Mouse (Mus musculus): ENCODE data around the gene Ambp.

Ambp gene

GRCm38 (mm10) chr4:63129891-63130624 lies 24.5 kb downstream of the Ambp start:
- in situ Hi-C loops (cut with MboI; ENCODE audit: low pct_unique_long_range_greater_than_20kb in 1 of 2, low sequenced_read_pairs in 2 of 2, unreplicated experiment in 1 of 2): no loop called here

- in situ Hi-C loops (cut with MboI; ENCODE audit: low pct_unique_long_range_greater_than_20kb in 1 of 2, low sequenced_read_pairs in 2 of 2, unreplicated experiment in 1 of 2): no loop called here
These were observed 29.6 kb downstream of the Ambp start for GRCm38 (mm10) chr4:63124861-63125466.

GRCm38 (mm10) chr4:63118639-63119437 lies 35.8 kb downstream of the Ambp start:
- in situ Hi-C loops (cut with MboI; ENCODE audit: low pct_unique_long_range_greater_than_20kb in 1 of 2, low sequenced_read_pairs in 2 of 2, unreplicated experiment in 1 of 2): no loop called here

GRCm38 (mm10) chr4:63105651-63106050 lies 48.9 kb downstream of the Ambp start:
- in situ Hi-C loops (cut with MboI; ENCODE audit: low pct_unique_long_range_greater_than_20kb in 1 of 2, low sequenced_read_pairs in 2 of 2, unreplicated experiment in 1 of 2): no loop called here

GRCm38 (mm10) chr4:63102025-63102424 lies 52.6 kb downstream of the Ambp start:
- in situ Hi-C loops (cut with MboI; ENCODE audit: low pct_unique_long_range_greater_than_20kb in 1 of 2, low sequenced_read_pairs in 2 of 2, unreplicated experiment in 1 of 2): no loop called here

- in situ Hi-C loops (cut with MboI; ENCODE audit: low pct_unique_long_range_greater_than_20kb in 1 of 2, low sequenced_read_pairs in 2 of 2, unreplicated experiment in 1 of 2): no loop called here
These were observed 54.1 kb downstream of the Ambp start for GRCm38 (mm10) chr4:63100478-63100877.

GRCm38 (mm10) chr4:63097603-63098002 lies 57.0 kb downstream of the Ambp start:
- in situ Hi-C loops (cut with MboI; ENCODE audit: low pct_unique_long_range_greater_than_20kb in 1 of 2, low sequenced_read_pairs in 2 of 2, unreplicated experiment in 1 of 2): no loop called here

All from mouse embryonic stem cell (cell line).